Mouse (Mus musculus) adrenal gland, postnatal 14 days (tissue): Measurements from ENCODE around the gene Wwc1. TPM values are rescaled to one million over a fixed set of nuclear protein-coding genes. Genes with fewer than 3 reads are reported as not detected.
"Not testable (repeated sequence)": the region's sequence is repeated elsewhere in the genome, so short reads cannot be mapped to it uniquely, and the experiment has no call there.

Source experiments
- DNase-seq: peaks from one replicate; pipeline ENCODE4 v3.0.0; 2021; ENCODE audit warnings: mixed read lengths
- total RNA-seq: library from RNA; stranded (reverse); gene quantifications from 2 replicates; pipeline ENCODE4 v1.2.3, GENCODE M21; 2021

Wwc1 gene
- total RNA-seq, 1 experiment from 2014 or later = 52.9 TPM

DNA sequence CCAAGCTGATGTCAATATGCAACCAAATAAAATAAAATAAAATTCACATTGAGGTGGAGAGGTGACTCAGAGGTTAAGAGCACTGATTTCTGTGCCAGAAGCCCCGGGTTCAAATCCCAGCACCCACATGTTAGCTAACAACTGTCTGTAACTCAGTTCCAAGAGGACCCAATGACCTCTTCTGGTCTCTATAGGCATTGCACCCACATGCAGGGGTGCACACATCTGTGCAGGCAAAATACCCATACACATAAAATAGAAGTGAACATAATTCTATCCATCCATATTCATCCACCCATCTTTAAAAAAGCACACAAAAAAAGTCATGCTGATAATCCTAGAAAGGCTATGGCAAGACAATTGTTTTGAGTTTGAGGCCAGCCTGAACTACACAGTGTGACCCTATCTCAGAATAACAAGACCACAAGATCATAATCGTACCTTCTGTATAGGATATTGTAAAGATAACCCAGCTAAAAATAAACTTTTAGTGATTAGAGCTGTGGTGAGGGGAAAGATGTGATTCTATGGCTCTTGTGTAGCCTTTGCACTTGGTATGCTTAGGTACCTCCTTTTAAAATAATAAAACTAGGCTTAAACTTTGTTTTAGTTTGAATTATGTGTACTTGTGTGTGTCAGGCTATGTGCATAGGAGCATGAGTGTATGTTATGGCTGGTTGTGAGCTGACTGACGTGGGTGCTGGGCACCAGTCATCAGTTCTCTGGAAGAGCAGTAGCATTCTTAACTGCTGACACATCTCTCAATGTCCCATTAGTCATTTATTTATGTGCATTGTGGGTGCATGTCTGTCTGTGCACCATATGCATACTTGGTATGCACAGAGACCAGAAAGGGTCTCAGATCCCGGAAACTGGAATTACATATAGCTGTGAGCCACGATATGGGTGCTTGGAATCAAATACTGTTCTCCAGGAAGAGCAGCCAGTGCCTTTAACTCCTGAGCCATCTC, 142.9 kb downstream of the Wwc1 start:
- no peak for DNase-seq

DNA sequence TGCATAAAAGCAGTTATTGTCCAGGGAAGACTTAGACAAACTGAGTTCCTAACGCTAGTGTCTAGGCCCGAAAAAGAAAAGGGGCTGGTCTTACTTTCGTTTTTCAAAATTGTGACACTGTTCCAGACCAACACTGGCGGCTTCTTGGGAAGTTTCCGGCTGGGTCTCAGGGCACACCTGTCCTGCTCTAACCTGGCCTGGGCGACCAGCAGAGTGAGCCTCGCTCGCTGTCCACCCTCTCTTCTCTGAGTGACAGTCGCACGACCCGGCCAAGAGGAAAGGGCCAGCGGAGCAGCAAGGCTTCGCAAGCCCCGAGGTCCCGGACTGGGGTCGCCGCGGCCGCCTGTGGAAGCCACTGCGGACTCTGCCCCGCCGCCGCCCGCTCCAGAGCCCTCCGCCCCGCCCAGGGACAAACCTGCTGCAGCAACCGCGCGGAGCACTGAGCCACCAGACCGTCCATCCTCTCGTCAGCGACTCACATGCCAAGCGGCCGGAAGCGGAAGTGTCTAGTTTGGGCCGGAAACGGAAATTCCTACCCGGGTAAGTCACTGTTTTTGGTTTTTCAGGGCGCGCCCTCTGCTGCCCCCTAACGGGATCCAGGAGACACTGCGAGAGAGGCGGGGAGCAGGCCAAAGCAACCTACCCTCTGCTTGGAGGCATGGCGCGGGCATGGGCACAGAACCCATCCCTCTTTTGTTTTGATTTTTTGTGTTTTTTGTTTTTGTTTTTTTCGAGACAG, 146.1 kb downstream of the Wwc1 start, which contains the start of gene Rars:
Gene Rars, minus strand, starts transcription at position 485 of the 739 bp plus-strand sequence.
- DNase-seq = peak; percentile 96

DNA sequence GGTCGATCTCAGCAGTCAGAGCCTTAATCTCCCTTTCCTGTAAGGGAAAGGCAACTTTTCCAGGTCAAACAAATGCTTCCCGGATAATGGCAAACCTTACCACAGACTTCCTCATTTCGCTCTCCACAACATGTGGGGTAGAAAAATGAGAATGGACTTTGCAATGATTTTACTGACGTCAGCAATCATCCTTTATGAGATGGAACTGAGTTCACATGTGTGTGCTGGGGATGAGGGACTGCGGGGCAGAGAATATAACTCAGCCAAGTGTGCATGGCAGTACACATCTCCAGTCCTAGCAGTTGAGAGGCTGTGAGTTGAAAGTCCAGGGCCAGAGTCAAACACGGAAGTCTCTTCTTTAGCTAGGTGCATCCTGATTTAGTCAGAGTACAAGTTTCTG, 147.1 kb downstream of the Wwc1 start:
- no peak for DNase-seq

DNA sequence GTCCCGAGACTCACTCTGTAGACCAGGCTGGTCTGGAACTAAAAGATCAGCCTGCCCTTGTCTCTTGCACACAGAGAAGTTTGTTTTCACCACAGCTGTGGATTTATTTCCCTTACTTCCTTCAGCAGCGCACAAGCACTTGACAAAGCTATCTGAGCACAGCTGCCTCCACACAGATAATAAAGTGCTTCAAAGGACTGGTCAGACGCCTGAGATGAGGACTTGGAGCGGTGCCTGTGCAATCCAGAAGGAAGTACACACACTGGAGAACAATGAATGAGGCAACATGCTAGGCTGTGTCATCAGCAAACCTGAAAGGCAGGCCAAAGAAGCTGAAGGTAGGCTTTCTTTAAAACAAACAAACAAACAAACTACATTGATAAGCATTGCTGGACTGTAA, 148.2 kb downstream of the Wwc1 start:
- no peak for DNase-seq

DNA sequence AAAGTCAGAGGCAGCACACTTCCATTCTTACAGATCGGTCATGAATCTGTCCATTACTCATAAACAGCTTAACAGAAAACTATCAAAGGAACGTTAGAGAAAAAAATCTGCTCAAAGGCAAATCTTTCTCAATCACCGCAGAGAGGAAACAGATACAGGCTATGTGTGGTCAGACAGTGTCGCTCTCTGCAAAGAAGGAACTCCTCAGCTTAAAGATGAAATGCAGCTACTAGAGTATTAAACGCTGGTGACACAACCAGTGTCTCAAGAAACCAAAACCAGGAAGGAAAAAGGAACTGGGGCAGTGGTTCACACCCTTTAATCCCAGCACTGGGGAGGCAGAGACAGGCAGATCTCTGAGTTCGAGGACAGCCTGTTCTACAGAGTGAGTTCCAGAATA, 152.6 kb downstream of the Wwc1 start:
- no peak for DNase-seq

DNA sequence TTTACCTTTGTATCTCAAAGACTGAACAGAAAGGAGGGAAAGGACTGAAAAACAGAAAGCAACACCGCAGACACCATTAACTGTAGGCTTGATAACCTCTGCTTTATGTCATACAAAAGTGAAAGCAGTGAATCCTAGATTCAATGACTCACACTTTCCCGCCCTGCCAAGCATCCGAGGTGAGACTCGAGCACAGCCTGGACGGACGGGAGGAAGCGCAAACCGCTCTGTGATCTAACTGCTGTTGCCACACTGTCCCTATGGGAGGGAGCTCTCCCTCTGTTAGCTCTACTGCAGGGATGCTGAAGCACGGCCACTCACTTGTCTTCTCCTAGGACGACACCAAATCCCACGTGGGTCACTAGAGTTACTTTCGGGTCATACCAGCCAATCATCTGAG, 164.0 kb downstream of the Wwc1 start:
- DNase-seq = no peak

DNA sequence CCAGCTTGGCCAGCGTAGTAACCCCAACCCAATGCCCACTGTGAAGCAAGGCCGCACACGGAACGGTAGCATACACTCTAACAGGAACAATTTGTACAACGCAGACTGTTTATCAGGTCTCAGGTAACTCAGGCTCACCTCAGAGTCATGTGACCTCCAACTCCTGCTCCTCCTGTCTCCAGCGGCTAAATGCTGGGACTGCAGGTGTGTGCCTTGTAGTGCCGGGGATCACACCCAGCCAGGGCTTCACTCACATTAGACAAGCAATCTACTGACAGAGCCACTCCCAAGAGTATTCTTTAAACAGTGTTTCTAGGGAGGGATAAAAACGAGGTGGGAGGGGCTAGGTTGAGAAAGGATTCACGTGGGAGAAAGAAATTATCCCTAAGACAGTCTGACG, 168.9 kb downstream of the Wwc1 start:
- no peak for DNase-seq

DNA sequence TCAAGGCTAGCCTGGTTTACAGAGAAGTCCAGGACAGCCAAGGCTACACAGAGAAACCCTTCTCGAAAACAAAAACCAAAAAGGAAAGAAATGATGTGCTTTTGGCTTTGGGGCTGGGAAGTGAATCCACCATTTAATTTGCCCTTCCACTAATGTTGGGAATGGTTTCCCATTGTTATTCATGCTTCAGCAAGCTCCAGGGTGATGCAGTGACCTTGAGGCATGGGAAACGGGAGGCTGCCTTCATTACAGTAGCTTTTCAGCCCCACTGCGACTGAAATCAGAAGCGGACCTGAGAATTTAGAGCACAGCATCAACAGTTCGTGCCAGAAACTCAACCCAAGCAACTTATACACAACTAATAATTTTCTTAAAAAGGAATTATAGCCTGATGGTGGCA, 179.0 kb downstream of the Wwc1 start:
- no peak for DNase-seq

DNA sequence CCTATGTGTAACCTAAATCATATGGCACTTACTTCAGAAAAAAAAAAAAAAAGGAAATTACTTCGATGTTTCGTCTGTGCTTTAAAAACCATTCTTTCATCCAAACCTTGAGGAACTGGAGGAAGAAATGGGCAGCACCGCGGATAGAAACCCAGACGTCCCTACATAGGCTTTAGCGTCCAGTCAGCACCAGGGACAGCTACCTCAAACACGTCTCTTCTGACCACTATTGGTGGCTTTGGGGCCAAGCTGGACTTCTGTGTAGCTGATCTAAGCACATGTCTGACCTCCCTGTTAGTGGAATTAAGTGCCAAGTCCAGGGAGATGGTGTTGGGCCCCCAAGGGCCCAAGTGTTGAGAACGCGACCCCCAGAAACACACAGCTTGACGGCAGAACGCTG, 181.5 kb downstream of the Wwc1 start, which contains the start of gene Fbll1:
Gene Fbll1, minus strand, starts transcription at position 11 of the 400 bp plus-strand sequence.
- peak; percentile 81 for DNase-seq

DNA sequence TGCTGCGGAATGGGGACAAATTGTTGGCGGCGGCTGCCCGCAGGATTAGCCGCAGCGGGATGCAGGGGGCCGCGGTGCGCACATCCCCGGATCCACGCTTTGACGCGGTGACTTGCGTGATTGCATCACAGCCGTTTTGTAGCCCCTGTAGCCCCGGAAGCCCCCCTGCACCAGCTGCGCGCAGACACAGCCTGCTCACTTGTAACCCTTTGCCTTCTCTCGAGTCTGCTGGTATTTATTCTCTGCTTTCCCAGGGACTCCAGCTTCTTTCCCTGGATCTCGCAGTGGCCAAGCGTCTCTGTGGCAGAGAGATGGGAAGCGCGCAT, 181.9 kb downstream of the Wwc1 start:
- no peak for DNase-seq

DNA sequence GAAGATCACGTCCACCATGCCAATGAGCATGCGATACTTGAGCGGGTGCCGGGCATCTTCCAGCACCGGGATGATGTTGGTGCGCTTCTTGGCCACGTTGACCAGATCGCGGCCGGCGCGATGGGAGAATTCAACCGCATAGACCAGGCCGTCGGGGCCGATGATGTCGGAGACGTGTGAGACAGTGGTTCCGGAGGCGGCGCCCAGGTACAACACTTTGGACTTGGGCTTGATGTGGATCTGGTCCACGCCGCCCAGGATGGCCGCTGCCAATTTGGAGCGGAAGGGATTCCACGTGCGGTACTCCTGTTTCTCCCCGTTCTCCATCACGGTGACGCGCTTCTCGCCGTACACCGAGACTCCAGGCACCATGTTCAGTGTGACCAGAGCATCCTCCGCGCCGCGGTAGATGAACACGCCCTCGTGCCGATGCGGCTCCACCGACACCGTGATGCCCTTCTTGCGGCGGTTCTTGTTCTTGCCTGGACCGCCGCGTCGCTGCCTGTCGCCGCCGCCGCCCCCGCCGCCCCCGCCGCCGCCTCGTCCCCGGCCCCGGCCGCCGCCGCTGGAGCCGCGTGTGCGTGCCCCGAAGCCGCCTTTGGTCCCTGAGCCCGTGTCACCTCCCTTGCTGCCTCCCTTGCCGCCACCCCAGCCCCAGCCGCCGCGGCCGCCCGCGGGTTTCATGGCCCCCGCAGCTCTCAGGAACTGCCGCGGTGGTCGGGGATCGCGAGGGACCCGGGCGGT, 182.4 kb downstream of the Wwc1 start:
- DNase-seq = no peak

DNA sequence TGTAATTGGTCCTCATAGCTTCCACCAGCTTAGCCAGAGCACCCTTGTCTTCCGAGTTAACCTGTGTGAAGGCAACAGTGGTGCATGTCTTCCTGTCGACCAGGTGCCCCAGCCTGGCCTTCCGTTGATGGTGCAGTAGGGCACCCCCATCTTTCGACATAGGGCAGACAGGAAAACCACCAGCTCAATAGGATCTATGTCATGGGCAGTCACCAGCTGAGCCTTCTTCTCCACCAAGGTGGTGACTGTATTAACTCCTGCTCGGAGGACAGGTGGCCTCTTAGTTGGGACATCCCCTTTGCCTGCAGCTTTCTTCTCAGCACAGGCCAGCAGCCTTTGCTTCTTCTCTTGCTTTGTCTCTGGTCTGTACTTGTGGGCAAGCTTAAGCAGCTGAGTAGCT, 187.5 kb downstream of the Wwc1 start:
- DNase-seq = not testable (repeated sequence)

DNA sequence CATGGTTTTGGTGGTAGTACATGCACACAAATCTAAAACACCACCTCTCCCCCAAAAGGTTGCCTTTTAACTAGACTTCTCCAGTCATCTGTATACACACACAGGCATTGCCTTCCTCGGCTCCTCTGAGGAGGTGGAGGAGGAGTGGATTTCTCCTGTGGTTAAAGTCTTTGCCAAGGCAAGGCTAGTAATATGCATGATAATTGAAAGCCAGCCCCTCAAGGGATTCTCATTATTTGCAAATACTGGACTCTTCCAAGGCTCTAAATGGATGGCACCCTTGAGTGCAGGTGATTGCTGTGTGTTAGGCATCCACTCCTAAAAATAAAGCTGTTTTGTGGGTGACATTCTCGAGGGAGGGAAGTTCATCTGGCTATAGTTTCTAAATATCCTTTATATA, 191.9 kb downstream of the Wwc1 start:
- no peak for DNase-seq

Other genes with a start within 250 kb of the Wwc1 start
- gene Pank3, start 211.0 kb downstream of the Wwc1 start, total RNA-seq = 46.8 and 51.4 TPM in 2 replicates
- gene Fbll1, start 181.6 kb downstream of the Wwc1 start, total RNA-seq = 0.67 and 0.83 TPM in 2 replicates
- gene Rars, start 146.0 kb downstream of the Wwc1 start, total RNA-seq = 64.7 and 75.4 TPM in 2 replicates